Comparison of ENCODE assay signal across 23 mouse cellular contexts in genomic region chr9:100419103-100419502, GRCm38 (mm10).
DNase-seq lines count a peak whose midpoint lies in the region; ATAC-seq and TF ChIP-seq lines count a peak whose summit lies in the region.
"Had no signal": no experiment of that assay in that cellular context is flagged by ENCODE, and none has a peak within 500 bp of the region (broad histone marks: within the 10 kb centered on the region; RNA-seq: fewer than 3 reads in every experiment).

No protein-coding gene starts in this region.

- no peak overlapping the region for H3K9ac ChIP-seq in hindbrain, embryonic 16.5 days (ENCODE audit: low read depth, low read length)
- H3K9ac ChIP-seq in lung, postnatal 0 days (replicated peaks; ENCODE audit: low read depth), result no peak overlapping the region
- H3K9ac ChIP-seq: forebrain, embryonic 13.5 days; hindbrain, embryonic 13.5 days had no signal

- no peak overlapping the region for H3K4me3 ChIP-seq in hindbrain, embryonic 10.5 days
- H3K4me3 ChIP-seq in hindbrain, embryonic 16.5 days (ENCODE audit: low read length), result no peak overlapping the region
- no peak overlapping the region for H3K4me3 ChIP-seq in lung, postnatal 0 days (ENCODE audit: low read depth, low read length)
- peak overlapping the region; percentile 72 for H3K4me3 ChIP-seq in megakaryocyte, embryonic 14.5 days (replicated peaks)
- H3K4me3 ChIP-seq: forebrain, embryonic 10.5 days; forebrain, embryonic 13.5 days; gastrocnemius, adult 2 months; hindbrain, embryonic 13.5 days had no signal

- no peak overlapping the region for H3K4me2 ChIP-seq in hindbrain, embryonic 16.5 days (ENCODE audit: low read length)
- 0 out of 2 replicates have a peak overlapping the region, but pooled peaks have one; percentile 6 for H3K4me2 ChIP-seq in lung, postnatal 0 days (replicated peaks; ENCODE audit: low read depth, low read length)
- H3K4me2 ChIP-seq: forebrain, embryonic 13.5 days; heart, embryonic 11.5 days; hindbrain, embryonic 13.5 days had no signal

- TF ChIP-seq CTCF in lung, postnatal 0 days (IDR thresholded peaks at IDR 0.05), result no peak

- ATAC-seq in hindbrain, embryonic 16.5 days, result no peak
- ATAC-seq in lung, postnatal 0 days, result peak; percentile 56
- ATAC-seq: forebrain, embryonic 13.5 days; forebrain, embryonic 16.5 days; hindbrain, postnatal 0 days; inflammation-experienced regulatory T-cells, adult 6 months had no signal

- DNase-seq in hindbrain, embryonic 10.5 days (ENCODE audit: low spot score), result no peak
- DNase-seq in lung, postnatal 0 days (ENCODE audit: low spot score), result peak; percentile 55
- no peak for DNase-seq in lung, postnatal 36 days
- DNase-seq in urinary bladder, postnatal 4 days (ENCODE audit: low spot score in 2 of 2), result no peak
- DNase-seq in embryo, embryonic 11 days, result no peak
- DNase-seq: B cell, adult 2 months; cerebellum, adult 18-20 months; cerebellum, adult 9-10 months; cerebellum, postnatal 14 days; gastrocnemius, adult 2 months; gastrocnemius, postnatal 14 days had no signal

- TF ChIP-seq EP300 in lung, postnatal 0 days (IDR thresholded peaks at IDR 0.05), result no peak

- 0 out of 2 replicates have a peak overlapping the region, but pooled peaks have one; percentile 23 for H3K27ac ChIP-seq in hindbrain, embryonic 10.5 days
- no peak overlapping the region for H3K27ac ChIP-seq in hindbrain, embryonic 16.5 days (ENCODE audit: low read depth, low read length)
- H3K27ac ChIP-seq in lung, postnatal 0 days (ENCODE audit: low read length), result peak overlapping the region; percentile 57; the same call in 1 of the 2 replicates
- H3K27ac ChIP-seq: forebrain, embryonic 10.5 days; forebrain, embryonic 13.5 days; gastrocnemius, adult 2 months; hindbrain, embryonic 13.5 days; hindbrain, postnatal 0 days had no signal

- H3K27me3 ChIP-seq in hindbrain, embryonic 10.5 days (ENCODE audit: insufficient read depth, poor library complexity, severe bottlenecking), result no peaks in the 10 kb centered on the region
- H3K27me3 ChIP-seq in hindbrain, embryonic 16.5 days (replicated peaks; ENCODE audit: control insufficient read depth, insufficient read depth, low read length), result no peaks in the 10 kb centered on the region
- no peaks in the 10 kb centered on the region for H3K27me3 ChIP-seq in lung, postnatal 0 days (replicated peaks; ENCODE audit: insufficient read depth, low read length)
- peaks cover 2% of the 10 kb centered on the region for H3K27me3 ChIP-seq in megakaryocyte, embryonic 14.5 days (replicated peaks)
- H3K27me3 ChIP-seq: CH12.LX; forebrain, embryonic 13.5 days; hindbrain, embryonic 13.5 days; Patski had no signal

- peaks cover 24% of the 10 kb centered on the region for H3K4me1 ChIP-seq in hindbrain, embryonic 10.5 days (replicated peaks)
- peaks cover 3% of the 10 kb centered on the region for H3K4me1 ChIP-seq in hindbrain, embryonic 16.5 days (ENCODE audit: control insufficient read depth, insufficient read depth, low read depth, low read length)
- H3K4me1 ChIP-seq in lung, postnatal 0 days (ENCODE audit: insufficient read depth, low read depth, low read length), result no peaks in the 10 kb centered on the region
- peaks cover 15% of the 10 kb centered on the region for H3K4me1 ChIP-seq in megakaryocyte, embryonic 14.5 days

- 85% methylated on average over 8 of the region's 8 CpGs for WGBS in hindbrain, embryonic 10.5 days
- WGBS in hindbrain, embryonic 16.5 days, result 86% methylated on average over 8 of the region's 8 CpGs
- WGBS in lung, postnatal 0 days, result 51% methylated on average over 8 of the region's 8 CpGs

- no peaks in the 10 kb centered on the region for H3K9me3 ChIP-seq in hindbrain, embryonic 10.5 days
- H3K9me3 ChIP-seq in hindbrain, embryonic 16.5 days (ENCODE audit: control insufficient read depth, low read length), result no peaks in the 10 kb centered on the region
- H3K9me3 ChIP-seq in lung, postnatal 0 days (ENCODE audit: low read length), result no peaks in the 10 kb centered on the region
- no peaks in the 10 kb centered on the region for H3K9me3 ChIP-seq in megakaryocyte, embryonic 14.5 days
- H3K9me3 ChIP-seq: forebrain, embryonic 10.5 days; forebrain, embryonic 13.5 days; G1E; hindbrain, embryonic 13.5 days had no signal

- no peaks in the 10 kb centered on the region for H3K36me3 ChIP-seq in hindbrain, embryonic 10.5 days
- H3K36me3 ChIP-seq in hindbrain, embryonic 16.5 days (ENCODE audit: control insufficient read depth, insufficient read depth, low read length), result no peaks in the 10 kb centered on the region
- H3K36me3 ChIP-seq in lung, postnatal 0 days (ENCODE audit: insufficient read depth, low read length), result no peaks in the 10 kb centered on the region
- H3K36me3 ChIP-seq in megakaryocyte, embryonic 14.5 days (replicated peaks; ENCODE audit: low read length), result no peaks in the 10 kb centered on the region
- H3K36me3 ChIP-seq: forebrain, embryonic 10.5 days; G1E; hindbrain, embryonic 13.5 days had no signal
